Mouse (Mus musculus): Measurements from ENCODE around the gene Gm10334. TPM values are rescaled to one million over a fixed set of nuclear protein-coding genes. Genes with fewer than 3 reads are reported as not detected.
"Not testable (repeated sequence)": the region's sequence is repeated elsewhere in the genome, so short reads cannot be mapped to it uniquely, and the experiment has no call there.

The Gm10334 gene
- not detected for total RNA-seq (2021)
- long read RNA-seq, experiment 1 = 0 reads
- long read RNA-seq, experiment 2 = 0 reads

GRCm38 (mm10) chr6:41446045-41446444, at the start of gene Gm10334:
Gm10334 (minus strand) TSS chr6:41446145.
- DNase-seq (ENCODE audit: low spot score in 2 of 2) = not testable (repeated sequence)

- DNase-seq (ENCODE audit: low spot score in 2 of 2) = not testable (repeated sequence)
Measured at GRCm38 (mm10) chr6:41458632-41459031, 12.7 kb upstream of the Gm10334 start, which contains the start of gene Prss1. Prss1 (plus strand) TSS chr6:41458932.

- not testable (repeated sequence) for DNase-seq (ENCODE audit: low spot score in 2 of 2)
Measured at GRCm38 (mm10) chr6:41442261-41442660, 3.7 kb downstream of the Gm10334 start.

Other genes with a start within 250 kb of the Gm10334 start
- not detected for gene Try4, start 143.9 kb downstream of the Gm10334 start, total RNA-seq (2021)
- gene Try5, start 129.3 kb downstream of the Gm10334 start, total RNA-seq (2021) = not detected
- gene Try10, start 92.0 kb downstream of the Gm10334 start, total RNA-seq (2021) = not detected
- gene Prss3, start 68.5 kb downstream of the Gm10334 start, total RNA-seq (2021) = not detected
- gene Gm5771, start 53.8 kb downstream of the Gm10334 start, total RNA-seq (2021) = not detected
- gene Prss1, start 12.8 kb upstream of the Gm10334 start, total RNA-seq (2021) = not detected
- not detected for gene Prss2, start 75.6 kb upstream of the Gm10334 start, total RNA-seq (2021)
- gene Ephb6, start 159.3 kb upstream of the Gm10334 start, total RNA-seq (2021) = 1 to 10 TPM; 4.7 to 9.1 TPM
- gene Trpv6, start 190.3 kb upstream of the Gm10334 start, total RNA-seq (2021) = not detected
- not detected for gene Trpv5, start 234.6 kb upstream of the Gm10334 start, total RNA-seq (2021)
- not detected for gene Llcfc1, start 238.3 kb upstream of the Gm10334 start, total RNA-seq (2021)

Measured in adrenal gland, adult 18-20 months (tissue).